Mouse (Mus musculus): ENCODE data around the gene Pcdh15.

The Pcdh15 gene

DNA sequence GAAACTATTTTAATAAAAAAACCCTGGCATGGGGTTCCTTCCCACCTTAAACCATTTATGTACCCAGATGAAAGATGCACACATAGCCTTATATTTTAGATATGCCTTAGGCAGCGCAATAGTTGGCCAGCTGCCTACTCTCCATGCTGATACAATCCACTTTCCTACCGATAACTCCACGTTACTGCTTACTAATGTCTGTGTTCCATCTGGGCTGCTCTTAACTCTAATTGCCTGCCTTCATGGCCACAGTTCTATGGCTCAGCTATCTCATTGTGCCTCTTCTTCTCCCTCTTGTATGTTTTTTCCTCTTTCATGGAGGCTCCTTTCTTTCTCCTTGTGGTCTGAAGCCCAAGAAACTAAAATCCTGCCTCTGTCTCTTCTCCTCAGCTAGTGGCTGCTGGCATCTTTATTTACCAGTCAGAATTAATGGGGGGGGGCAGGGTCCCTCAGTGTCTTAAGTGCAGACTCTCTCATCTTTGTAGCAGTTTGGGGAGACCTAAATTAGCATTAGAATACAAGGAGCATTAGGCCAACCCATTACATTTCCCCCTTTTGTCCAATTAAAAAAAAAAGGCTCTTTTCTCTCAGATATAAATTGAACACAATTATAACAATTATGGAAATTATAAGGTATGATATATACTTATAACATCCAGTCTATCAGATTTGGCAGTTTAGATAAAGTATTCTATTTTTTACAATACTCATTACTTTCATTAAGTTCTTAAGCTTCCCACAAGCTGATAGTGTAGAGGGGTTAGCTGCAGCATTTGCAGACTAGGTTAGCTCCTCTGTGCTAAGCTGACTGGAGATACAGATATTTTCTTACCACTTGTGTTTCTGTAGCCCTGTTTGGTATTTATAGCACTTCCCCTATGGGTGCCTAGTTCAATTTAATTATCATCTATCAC is 1240.4 kb downstream of the Pcdh15 start:
- DNase-seq, result no peak

DNA sequence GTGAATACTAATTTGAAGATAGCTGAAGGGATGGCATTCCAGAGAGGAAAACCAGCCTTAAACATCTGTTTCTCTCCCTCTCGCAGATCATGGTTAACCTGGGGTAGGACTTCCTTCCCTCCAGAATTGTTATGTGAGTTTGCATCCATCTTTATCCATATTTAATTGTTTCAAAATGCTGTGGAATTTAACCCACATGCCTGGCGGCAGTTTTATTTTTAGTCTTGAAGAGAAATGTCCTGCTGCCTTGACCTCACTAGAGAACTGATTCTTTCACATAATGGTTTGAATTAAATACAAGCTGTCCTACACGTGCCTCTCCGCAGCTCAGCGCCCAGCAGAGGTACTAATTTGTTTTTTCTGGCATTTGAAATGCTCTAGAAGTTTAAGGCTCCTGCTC is 1260.4 kb downstream of the Pcdh15 start:
- DNase-seq, result no peak

DNA sequence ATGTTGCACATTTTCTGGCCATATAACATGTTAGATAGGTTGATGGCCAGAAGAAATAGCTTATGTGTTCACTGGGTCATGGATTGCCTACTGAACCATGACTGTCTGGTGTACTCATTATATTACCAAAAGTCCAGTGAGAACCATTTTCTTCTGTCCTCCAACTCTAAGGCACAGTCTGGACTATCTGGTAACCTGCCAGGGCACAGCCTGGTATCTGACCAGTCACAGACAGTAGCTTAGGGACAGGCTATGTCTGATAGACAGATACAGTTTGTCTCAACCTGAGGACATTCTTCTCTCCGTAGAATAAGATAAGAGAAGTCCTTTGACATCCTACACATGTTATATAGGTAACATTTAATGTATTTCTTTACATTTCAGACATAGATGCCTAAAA is 1279.6 kb downstream of the Pcdh15 start:
- no peak for DNase-seq

DNA sequence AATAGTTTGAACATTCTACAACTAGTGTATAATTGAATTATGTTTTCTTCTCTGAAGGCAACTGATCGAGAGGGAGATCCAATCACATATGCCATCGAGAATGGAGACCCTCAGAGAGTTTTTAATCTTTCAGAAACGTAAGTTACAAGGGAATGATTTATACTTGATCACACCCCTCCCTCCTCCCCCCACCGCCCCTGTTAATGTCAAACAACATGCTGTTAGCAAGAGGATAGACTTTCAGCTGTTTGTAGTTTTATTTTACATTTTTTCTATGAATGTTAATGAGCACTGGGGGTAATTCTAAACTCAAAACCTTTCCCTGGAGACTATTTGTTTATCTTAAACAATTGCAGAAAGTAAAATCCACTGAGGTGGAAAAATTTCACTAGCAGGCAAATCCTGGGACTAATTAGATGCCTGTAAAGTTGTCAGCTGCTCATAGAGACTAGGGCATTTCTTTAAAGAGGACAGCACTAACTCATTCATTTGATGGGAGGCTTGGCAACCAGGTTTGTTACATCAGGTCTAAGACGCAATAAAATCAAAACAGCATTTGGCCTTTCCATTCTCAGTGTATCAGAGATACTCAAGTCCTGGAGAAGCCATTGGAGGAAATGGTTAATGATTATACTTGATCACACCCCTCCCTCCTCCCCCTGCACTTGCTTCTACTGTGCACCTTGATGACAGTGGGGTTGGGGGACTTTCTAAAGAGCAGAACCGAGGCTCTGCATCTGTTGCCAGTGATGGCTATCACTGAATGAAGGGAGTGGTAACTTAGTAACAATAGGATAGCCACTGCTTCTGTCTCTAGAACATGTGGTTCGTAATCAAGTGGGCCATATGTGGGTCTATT is 1280.4 kb downstream of the Pcdh15 start:
- no peak for DNase-seq

DNA sequence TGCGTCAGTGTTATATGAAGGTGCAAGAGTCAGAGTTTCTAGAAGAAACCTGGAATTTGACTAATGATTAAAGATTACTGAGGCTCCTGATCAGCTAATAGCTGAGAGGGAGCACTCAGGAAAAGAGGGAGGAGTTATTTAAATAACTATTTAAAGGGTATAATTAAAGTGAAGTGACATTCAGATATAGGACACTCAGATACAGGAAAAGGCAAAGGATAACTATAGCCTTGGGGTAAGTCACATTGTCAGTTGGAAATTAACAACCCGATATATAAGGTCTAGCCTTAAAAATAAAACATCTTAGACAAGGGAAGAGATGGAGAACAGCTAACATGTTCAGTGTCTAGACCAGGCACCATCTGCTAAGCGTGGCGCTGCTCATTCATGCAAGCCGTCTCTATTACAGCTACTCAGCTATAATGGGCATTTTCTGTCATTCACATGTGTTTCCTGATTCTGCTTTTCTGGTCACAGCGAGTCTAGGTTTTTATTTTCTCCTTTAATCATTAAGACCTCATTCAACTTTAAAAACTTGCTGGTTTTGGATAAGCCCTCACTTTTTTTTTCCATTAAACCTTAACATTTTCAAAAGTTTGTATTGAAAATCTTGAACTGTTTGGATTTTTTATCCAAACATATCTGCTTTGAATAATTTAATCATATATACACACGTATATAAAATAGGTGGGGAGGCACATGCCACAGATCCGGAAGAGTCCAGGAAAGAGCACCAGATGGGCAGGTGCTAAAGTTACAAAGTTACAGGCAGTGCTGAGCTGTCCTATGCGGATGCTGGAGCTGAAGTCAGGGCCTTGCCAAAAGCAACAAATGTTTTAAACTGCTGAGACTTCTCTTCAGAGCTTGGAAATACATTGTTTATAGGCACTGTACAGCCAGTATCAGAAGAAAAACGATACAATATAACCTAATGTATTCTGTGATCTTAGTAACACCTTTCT is 1288.7 kb downstream of the Pcdh15 start:
- no peak for DNase-seq

DNA sequence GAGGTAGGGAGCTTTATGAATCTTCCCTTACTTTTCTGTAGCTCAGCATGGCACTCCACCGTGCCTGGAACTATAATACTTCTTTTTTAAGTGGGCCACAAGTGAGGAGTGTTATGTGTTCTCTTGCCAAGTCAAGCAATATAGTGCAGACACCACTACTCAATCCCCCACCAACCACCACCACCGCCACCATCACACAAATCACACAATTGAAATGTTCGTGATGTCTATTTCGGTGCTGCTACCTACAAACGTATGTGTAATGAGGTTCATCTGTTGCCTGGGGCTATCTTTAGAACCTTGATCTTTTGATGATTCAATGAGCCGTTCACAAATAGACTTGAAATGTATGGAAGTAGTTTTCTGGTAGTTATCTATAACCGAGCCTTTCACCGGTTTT is 1304.0 kb downstream of the Pcdh15 start:
- DNase-seq, result no peak

DNA sequence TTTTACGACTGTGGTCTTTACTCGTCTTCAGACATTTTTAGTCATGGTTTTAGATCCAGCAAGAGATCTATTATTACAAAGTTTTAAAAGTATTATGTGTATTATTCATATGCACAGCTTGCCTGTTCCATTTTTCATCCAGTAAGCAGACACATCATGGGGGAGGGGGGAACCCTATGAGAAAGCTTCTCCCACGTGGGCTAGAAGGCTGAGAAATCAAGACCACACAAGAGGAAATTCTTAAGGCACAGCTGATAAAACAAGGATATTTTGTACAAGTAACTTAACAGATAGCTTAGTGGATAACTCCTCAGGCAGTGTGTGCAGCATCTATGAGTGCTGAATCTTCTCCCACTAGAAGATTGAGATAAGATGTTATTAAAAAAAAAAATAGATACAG is 1314.9 kb downstream of the Pcdh15 start:
- no peak for DNase-seq

DNA sequence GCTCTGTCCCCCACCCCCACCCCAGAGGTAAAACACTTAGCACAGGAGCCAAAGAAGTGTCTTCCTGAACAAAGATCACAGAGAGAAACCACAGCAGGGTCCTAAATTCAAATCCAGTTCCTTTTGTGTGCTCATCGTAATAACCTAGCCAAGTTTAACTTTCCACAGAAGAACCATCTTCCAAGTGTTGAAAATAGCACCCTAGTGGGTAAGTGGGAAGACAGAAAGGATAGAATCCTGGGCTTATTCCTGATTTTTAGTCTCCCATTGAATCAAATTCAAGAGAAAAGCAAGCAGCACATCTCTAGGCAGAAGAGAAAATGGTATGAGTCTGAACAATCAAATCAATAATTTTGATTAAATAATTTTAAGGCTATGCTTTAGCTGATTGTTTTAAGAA is 1315.8 kb downstream of the Pcdh15 start:
- no peak for DNase-seq

DNA sequence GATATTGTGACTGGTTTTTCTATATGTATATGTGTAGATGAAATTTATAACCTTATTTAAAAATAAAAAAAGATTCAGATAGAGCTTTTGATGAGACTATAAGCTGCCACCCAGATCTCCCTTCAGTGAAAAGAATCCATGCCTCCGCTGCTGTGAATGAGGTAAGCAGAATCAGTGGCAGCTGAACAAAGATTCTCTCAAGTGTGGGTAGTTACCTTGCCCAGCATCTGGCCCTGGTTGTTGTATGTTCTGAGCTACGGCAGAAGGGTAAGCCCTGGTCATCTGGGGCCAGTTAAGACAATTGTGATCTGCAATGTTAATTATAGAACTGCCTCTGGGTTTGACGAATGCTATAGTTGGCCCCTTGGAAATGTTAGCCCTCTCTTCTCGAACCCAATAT is 1316.2 kb downstream of the Pcdh15 start:
- DNase-seq, result no peak

DNA sequence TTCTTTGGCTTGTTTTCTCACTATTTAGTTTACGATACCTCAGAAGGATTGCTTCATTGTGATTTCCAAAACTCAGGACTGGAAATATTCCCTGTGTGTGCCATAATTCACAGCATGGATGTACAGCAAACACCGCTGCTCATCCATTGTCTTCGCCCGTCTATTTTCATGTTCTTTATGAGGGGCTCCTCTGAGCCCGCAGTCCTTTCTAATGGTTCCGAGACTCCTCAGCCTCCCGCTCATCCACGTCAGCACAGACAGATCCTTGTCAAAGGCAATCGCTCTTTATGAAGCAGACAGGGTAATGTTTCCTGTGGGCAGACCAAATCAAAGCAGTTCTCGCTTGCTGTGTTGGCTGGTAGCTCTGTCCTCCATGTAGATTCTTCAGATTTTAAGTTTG is 1316.8 kb downstream of the Pcdh15 start:
- DNase-seq, result no peak

DNA sequence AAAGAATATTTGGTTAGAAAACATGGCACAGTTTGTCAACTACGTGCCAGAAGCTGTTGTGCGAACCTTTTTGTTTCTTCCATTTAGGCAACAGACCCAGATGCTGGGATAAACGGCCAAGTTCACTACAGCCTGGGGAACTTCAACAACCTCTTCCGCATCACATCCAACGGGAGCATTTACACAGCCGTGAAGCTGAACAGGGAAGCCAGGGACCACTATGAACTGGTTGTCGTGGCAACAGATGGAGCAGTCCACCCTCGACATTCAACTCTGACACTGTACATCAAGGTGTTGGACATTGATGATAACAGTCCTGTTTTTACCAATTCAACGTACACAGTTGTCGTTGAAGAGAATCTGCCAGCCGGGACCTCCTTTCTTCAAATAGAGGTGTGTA is 1350.9 kb downstream of the Pcdh15 start:
- DNase-seq, result no peak

DNA sequence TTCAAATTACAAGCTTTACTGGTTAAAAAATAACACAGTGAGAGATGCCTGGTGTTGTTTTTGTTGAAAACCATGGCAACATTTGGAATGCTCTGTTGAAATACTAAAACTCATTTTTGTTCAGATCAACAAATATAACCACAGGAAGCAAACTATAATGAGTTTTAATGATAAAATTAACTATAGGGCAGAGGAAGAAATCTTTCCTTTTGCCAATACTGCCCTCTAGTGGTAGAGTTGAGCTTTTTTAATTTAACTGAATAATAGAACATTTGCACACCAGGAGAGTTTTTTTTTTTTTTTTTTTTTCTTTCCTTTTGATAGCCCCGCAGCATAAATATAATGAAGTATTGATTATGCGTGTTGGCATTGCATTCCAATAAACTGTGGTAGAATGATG is 1364.8 kb downstream of the Pcdh15 start:
- DNase-seq, result no peak

DNA sequence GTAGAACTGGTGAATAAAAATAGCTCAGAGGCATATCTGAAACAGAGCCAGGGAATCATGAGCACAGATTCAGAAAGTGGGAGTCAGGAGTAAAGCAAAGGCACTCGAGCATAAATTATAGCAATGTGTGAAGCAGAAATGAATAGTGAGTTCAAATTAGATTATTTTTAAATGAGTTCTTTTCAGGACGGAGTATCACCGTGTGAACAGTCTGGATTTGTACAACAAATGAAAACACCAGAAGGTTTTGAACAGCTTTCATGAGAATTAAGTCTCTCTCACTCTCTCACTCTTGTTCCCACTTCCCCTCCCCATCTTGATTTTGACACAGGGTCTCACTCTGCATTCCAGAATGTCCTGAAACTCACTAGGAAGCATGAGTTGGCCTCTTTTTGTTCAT is 1381.6 kb downstream of the Pcdh15 start:
- no peak for DNase-seq

DNA sequence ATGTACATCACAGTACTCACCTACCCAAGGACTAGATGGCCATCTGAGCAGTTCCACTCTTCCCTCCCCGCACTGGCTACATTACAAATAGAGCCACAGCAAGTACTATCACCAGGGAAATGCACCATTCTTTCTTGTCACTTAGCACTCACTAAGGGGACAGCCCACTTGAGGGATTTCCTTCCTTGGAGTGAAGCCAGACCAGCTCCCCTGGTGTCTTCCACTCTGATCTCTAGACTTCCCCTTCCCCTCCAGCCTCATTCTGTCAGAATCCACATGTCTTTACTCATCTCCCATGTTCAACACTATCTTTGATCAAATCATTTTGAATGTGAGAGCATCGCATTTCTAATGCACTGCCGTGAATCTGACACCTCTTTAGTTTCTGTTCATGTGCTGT is 1413.2 kb downstream of the Pcdh15 start:
- DNase-seq, result no peak

DNA sequence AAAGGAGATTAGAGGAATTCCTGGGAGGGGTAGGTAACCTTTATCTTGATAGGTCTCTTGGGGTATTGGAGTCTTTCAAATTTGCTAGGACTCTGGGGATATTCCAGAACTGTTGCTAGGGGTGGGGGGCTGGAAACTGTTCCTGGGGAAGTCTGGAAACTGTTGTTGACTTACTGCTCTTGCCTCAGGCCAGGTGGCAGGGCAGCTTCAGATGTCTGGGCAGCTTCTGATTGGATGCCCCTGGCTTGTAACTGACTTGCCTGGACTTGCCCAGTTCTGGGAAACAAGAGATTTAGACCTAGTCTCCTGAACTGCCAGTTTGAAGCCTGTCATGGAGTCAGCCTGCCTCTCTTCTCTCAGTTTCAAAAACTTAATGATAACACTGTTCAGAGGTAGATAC is 1414.6 kb downstream of the Pcdh15 start:
- DNase-seq, result no peak

DNA sequence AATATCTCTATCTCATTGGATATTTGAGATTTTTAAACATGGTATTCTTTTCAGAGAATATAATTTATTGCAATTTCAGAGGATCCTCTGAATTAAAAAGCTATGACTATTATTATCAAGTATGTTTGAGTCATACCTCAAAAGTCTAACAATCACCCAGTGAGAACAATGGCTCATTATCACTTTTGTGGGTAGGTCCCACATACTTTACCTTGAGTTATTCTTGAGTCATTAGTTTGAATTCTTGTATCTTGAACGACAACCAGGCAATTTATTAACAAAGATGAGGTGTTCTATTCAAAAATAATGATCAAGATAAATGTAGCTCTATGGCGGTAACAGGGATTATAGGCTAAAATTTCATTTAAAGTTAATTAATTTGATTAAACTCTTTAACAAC is 1439.2 kb downstream of the Pcdh15 start:
- DNase-seq, result no peak

DNA sequence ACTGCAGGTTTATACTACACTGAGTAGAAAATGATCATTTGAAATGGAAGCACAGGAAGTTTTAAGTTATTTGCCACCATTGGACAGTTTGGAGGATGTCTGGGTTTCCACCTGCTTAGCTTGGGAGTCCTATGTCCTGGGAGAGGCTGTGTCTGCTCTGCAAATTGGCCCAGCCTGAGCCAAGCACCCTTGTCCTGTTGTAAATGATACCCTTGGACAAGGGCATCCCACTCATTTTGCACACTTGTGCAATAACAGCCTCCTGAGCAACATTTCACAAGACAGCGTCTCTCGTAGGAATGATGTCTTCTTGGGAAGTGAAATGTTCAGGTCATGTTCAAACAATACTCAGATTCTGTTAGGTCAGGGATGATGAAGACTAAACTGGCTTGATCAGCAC is 1456.2 kb downstream of the Pcdh15 start:
- DNase-seq, result no peak

DNA sequence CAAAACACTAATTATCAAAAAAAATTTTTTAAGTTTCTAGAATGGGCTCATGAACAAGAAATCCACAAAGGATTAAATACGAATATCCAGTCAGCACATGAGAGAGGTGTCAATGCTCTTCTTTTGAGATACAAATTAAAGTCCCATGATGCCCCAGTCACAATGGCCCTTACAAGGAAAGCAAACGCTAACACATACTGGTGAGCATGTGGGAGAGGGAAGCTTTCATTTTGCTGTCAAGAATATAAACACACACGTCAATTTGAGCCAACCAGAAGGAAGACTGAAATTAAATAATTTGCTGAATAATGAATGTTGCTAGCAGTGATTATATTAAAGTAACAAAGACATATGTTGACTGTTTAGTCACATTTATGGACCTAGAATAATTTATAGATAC is 1470.5 kb downstream of the Pcdh15 start:
- DNase-seq, result no peak

DNA sequence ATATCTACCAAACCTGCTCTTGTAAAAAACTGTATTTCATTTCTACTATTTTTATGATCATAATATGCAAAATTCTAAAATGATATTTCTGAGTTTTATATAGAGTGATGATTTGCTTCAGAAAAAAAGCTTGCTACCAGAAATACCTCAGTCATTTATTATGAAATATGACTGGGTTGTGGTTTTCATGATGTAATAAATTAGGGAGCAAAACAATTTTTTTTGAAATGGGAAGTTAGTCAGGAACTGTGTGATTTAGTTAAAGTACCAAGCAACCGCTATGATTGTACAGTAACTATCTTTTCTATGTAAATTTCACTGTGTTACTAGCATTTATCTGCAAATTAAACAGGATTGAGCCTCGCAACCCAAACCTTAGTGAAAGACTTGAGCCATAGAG is 1480.8 kb downstream of the Pcdh15 start:
- no peak for DNase-seq

DNA sequence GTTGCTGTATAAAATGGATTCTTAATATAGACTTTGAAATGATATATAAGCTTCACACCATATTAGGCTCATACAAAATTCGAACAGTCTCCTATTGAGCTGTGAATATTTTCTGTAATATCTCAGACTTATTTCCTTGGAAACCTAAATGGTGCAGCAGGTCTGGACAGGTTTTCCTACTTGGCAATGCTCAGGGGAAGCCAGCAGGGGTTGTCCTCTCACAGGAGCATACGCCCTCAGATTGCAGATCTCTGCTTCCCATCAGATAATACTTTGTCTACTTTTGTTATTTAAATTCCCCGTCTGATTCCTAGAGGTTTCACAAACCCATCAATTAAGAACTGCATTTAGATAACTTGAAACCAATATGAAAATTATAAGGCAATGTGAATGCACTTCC is 1492.7 kb downstream of the Pcdh15 start:
- no peak for DNase-seq

DNA sequence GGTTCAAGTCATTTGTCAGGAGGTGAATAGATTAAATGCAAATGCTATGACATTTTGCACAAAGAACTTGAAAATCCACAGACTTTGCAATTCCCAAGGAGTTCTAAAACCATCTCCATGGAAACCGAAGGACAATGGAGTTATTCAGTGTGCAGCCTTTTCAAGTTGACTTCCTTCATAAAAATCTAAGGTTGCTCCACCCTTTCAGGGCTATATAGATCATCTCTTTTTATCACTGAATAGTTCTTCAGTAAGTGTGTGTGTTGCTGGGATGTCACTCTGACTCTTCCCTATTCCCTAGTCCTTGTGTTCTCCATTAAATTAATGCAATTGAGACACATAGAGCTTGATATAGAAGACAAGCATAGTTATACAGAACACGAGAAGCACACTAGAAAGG is 1508.5 kb downstream of the Pcdh15 start:
- no peak for DNase-seq

DNA sequence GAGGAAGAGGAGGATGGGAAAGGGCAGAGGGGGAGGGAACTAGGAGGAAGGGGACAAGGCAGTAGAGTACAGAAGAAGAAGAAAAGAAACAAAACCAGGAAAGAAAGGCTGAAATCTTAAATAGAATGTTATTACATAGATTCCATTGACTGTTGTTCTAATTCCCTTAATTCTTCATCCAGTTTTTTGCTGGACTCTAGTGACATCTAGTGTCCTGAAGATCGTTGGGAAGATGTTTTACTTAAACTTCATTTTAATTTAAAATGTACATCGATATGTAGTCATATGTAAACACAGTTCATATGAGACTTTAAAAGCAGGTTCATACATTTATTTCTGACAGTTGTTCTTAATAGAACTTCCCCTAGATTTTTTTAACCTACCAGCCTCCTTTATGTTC is 1522.7 kb downstream of the Pcdh15 start:
- no peak for DNase-seq

DNA sequence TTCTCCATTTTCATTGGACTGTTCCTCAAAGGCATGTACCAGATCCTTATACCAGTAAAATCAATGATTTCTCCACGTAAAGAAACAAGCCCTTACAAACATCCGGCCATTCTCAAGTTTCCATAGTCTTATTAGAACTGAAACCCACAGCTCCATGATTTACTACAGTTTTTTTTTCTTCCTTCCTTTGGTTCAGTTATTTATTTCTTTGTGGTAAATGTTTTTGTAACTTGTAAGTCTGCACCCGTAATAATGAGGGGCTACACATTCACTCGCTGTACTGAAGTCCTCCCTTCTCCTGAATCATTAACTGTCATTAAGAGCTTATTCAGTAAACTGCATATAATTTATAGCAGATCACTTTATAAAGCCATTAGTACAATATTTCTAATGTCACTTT is 1526.6 kb downstream of the Pcdh15 start:
- DNase-seq, result no peak

Data from kidney, postnatal 14 days (tissue).